Mouse (Mus musculus) intestine, embryonic 15.5 days (tissue): Measurements from ENCODE around the gene Prkra. TPM values are rescaled to one million over a fixed set of nuclear protein-coding genes. Genes with fewer than 3 reads are reported as not detected.

Experiments used
- ATAC-seq: fragments of 200-750 bp; cut with Nextera tagmentation; 2 replicates; pipeline ENCODE4 v1.8.0; 2017; ENCODE audit warnings: moderate TSS enrichment, moderate library complexity
- H3K27ac ChIP-seq: fragments of 300-500 bp; sonication (generic); 2 replicates; pipeline ENCODE4 v1.5.1; 2015; ENCODE audit warnings: mild to moderate bottlenecking, inconsistent platforms
- H3K27me3 ChIP-seq: fragments of 300-500 bp; sonication (generic); replicated peaks from 2 replicates; pipeline ENCODE4 v1.6.1; 2015; ENCODE audit warnings: inconsistent platforms
- H3K36me3 ChIP-seq: fragments of 300-500 bp; sonication (generic); 2 replicates; pipeline ENCODE4 v1.6.1; 2015; ENCODE audit warnings: inconsistent platforms
- H3K4me1 ChIP-seq: fragments of 300-500 bp; sonication (generic); replicated peaks from 2 replicates; pipeline ENCODE4 v1.6.1; 2015; ENCODE audit warnings: inconsistent platforms
- H3K4me2 ChIP-seq: fragments of 300-500 bp; sonication (generic); replicated peaks from 2 replicates; pipeline ENCODE4 v1.6.1; 2015; ENCODE audit warnings: mild to moderate bottlenecking, inconsistent platforms
- H3K4me3 ChIP-seq: fragments of 300-500 bp; sonication (generic); replicated peaks from 2 replicates; pipeline ENCODE4 v1.5.1; 2015; ENCODE audit warnings: inconsistent platforms
- H3K9ac ChIP-seq: fragments of 300-500 bp; sonication (generic); 2 replicates; pipeline ENCODE4 v1.6.1; 2015; ENCODE audit warnings: inconsistent platforms
- H3K9me3 ChIP-seq: fragments of 300-500 bp; sonication (generic); 2 replicates; pipeline ENCODE4 v1.6.1; 2016; ENCODE audit warnings: inconsistent platforms
- WGBS: fragments of 180-500 bp; shearing (Covaris S2); methylation state at CpG from one replicate; pipeline ENCODE4 v1.1.7; 2015; 5-methylcytosine and 5-hydroxymethylcytosine counted together
- polyA plus RNA-seq: library from polyadenylated mRNA; unstranded; fragments of >200 nt; fragmentation: Nextera tagmentation; extraction: Ambion mirVana; gene quantifications from 2 replicates; pipeline ENCODE4 v1.2.1, GENCODE M21; 2015

Gene Prkra
- polyA plus RNA-seq, 1 experiment from 2014 or later, result 45.6 TPM

- Histone ChIP-seq H3K4me1 (no peaks in the 10 kb centered on the region), H3K9me3 (no peaks in the 10 kb centered on the region), H3K36me3 (no peaks in the 10 kb centered on the region), H3K27me3 (no peaks in the 10 kb centered on the region), H3K4me2 (no peak overlapping the region), H3K27ac (no peak overlapping the region), H3K9ac (no peak overlapping the region), H3K4me3 (no peak overlapping the region)
- 61% methylated on average over 3 of the region's 3 CpGs for WGBS
- ATAC-seq, result no peak
These were observed 41.1 kb downstream of the Prkra start for GRCm38 (mm10) chr2:76606704-76607103.

DNA sequence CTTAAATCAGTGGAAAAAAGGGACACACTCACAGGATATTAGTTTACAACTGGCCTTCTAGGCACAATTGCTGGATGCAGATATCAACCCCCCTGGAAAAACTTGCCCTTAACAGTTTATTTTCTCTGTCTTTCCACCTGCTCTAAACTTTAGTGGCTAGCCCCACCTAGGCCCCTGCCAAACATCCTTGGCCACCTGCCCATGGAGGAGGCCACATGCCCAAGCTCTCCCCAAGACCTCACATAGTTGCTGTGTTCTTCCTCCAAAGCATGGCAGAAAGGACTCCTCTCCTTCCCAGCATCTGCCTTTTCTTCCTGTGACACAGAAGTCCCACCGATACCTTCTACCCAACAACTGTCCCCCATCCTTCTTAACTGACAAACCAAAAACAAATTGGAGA lies 45.6 kb downstream of the Prkra start:
- Histone ChIP-seq H3K36me3 (no peaks in the 10 kb centered on the region), H3K4me1 (no peaks in the 10 kb centered on the region), H3K27me3 (no peaks in the 10 kb centered on the region), H3K27ac (no peak overlapping the region), H3K4me3 (no peak overlapping the region), H3K4me2 (no peak overlapping the region), H3K9ac (no peak overlapping the region), H3K9me3 (no peaks in the 10 kb centered on the region)
- WGBS, result 91% methylated on average over 1 of the region's 1 CpGs
- no peak for ATAC-seq

- WGBS, result 68% methylated on average over 5 of the region's 5 CpGs
- no peak overlapping the region for H3K4me2 ChIP-seq
- no peak overlapping the region for H3K4me3 ChIP-seq
- no peaks in the 10 kb centered on the region for H3K9me3 ChIP-seq
- no peak for ATAC-seq
- no peaks in the 10 kb centered on the region for H3K4me1 ChIP-seq
- H3K9ac ChIP-seq, result no peak overlapping the region
- H3K27ac ChIP-seq, result no peak overlapping the region
- H3K36me3 ChIP-seq, result no peaks in the 10 kb centered on the region
- H3K27me3 ChIP-seq, result no peaks in the 10 kb centered on the region
These were observed 48.6 kb downstream of the Prkra start for GRCm38 (mm10) chr2:76599214-76599613.

- Histone ChIP-seq H3K36me3 (no peaks in the 10 kb centered on the region), H3K4me2 (no peak overlapping the region), H3K4me1 (no peaks in the 10 kb centered on the region), H3K9ac (no peak overlapping the region), H3K9me3 (no peaks in the 10 kb centered on the region), H3K4me3 (no peak overlapping the region), H3K27ac (no peak overlapping the region), H3K27me3 (no peaks in the 10 kb centered on the region)
- 86% methylated on average over 11 of the region's 11 CpGs for WGBS
- no peak for ATAC-seq
These were observed 50.3 kb downstream of the Prkra start for GRCm38 (mm10) chr2:76597521-76597920.

DNA sequence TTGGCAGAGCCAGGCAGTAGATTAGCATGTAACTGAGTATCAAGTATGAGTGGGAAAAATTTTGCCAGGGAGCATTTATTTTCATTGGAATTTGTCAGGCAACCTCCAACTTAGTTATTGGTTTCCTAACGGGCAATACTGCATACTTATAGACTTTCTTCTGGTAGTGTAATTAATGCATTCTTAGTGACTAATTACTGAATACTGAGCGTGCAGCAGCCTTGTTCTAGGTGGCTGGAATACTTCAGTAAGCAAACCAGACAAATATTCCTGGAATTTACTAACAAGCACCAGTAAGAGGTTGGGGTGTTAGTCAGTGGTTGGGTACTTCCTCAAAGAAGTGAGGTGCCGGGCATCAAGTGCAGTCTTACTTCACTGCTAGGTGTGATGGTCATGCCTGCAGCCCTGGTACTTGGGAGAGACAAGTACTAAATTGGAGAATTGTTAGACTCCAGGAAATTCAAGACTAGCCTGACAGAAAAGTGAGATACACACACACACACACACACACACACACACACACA lies 55.4 kb downstream of the Prkra start:
- Histone ChIP-seq H3K27ac (no peak overlapping the region), H3K36me3 (no peaks in the 10 kb centered on the region), H3K27me3 (no peaks in the 10 kb centered on the region), H3K4me1 (no peaks in the 10 kb centered on the region), H3K4me2 (no peak overlapping the region), H3K9ac (no peak overlapping the region), H3K4me3 (no peak overlapping the region), H3K9me3 (no peaks in the 10 kb centered on the region)
- WGBS, result 63% methylated on average over 3 of the region's 3 CpGs
- ATAC-seq, result no peak

- H3K4me3 ChIP-seq, result no peak overlapping the region
- WGBS, result 79% methylated on average over 7 of the region's 7 CpGs
- H3K27ac ChIP-seq, result no peak overlapping the region
- H3K27me3 ChIP-seq, result no peaks in the 10 kb centered on the region
- H3K4me2 ChIP-seq, result no peak overlapping the region
- no peak for ATAC-seq
- no peaks in the 10 kb centered on the region for H3K4me1 ChIP-seq
- no peaks in the 10 kb centered on the region for H3K9me3 ChIP-seq
- no peaks in the 10 kb centered on the region for H3K36me3 ChIP-seq
- no peak overlapping the region for H3K9ac ChIP-seq
These were observed 57.6 kb downstream of the Prkra start for GRCm38 (mm10) chr2:76590221-76590620.

DNA sequence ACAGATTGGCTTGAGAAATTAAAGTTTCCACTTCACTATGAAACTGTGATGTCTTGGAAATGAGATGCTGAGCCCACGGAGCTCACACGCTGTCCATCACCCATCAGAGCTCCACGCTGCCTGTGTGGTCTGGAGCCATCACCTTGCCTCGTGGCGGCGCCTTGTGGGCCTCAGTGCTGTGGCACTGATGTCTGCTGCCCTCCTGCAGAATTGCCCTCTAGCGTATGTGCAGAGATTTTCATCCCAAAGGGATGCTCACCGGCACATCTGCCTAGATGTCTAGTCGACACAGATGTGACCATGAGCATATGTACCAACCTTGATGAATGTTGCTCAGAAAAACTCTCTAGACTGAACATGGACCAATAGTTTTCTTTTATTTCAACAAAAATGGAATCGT lies 60.9 kb downstream of the Prkra start:
- H3K9me3 ChIP-seq, result no peaks in the 10 kb centered on the region
- no peak overlapping the region for H3K4me3 ChIP-seq
- no peak overlapping the region for H3K27ac ChIP-seq
- no peak overlapping the region for H3K4me2 ChIP-seq
- no peaks in the 10 kb centered on the region for H3K36me3 ChIP-seq
- H3K9ac ChIP-seq, result no peak overlapping the region
- no peak for ATAC-seq
- no peaks in the 10 kb centered on the region for H3K27me3 ChIP-seq
- WGBS, result 82% methylated on average over 10 of the region's 10 CpGs
- H3K4me1 ChIP-seq, result no peaks in the 10 kb centered on the region

GRCm38 (mm10) chr2:76585090-76585489 lies 62.7 kb downstream of the Prkra start:
- no peak overlapping the region for H3K27ac ChIP-seq
- no peaks in the 10 kb centered on the region for H3K36me3 ChIP-seq
- no peak overlapping the region for H3K9ac ChIP-seq
- no peaks in the 10 kb centered on the region for H3K27me3 ChIP-seq
- no peaks in the 10 kb centered on the region for H3K9me3 ChIP-seq
- H3K4me1 ChIP-seq, result no peaks in the 10 kb centered on the region
- ATAC-seq, result no peak
- H3K4me3 ChIP-seq, result no peak overlapping the region
- WGBS, result 92% methylated on average over 13 of the region's 13 CpGs
- H3K4me2 ChIP-seq, result no peak overlapping the region

Other genes with a start within 250 kb of the Prkra start
- gene Osbpl6, start 241.5 kb downstream of the Prkra start, polyA plus RNA-seq, result 8.3 and 11.2 TPM in 2 replicates
- 0.35 and 0.39 TPM in 2 replicates for gene Pjvk, start 461 bp upstream of the Prkra start, polyA plus RNA-seq
- 46.9 and 57.7 TPM in 2 replicates for gene Fkbp7, start 25.1 kb upstream of the Prkra start, polyA plus RNA-seq
- 9.5 TPM in 2 replicates for gene Plekha3, start 27.3 kb upstream of the Prkra start, polyA plus RNA-seq